Mouse (Mus musculus): ENCODE measurements around the gene Pard6b.

GRCm38 (mm10) chr2:168055910-168056665 is 24.7 kb upstream of the Pard6b start:
- TF ChIP-seq EP300 (IDR thresholded peaks at IDR 0.05; ENCODE audit: low read length): no peak
- no peak for TF ChIP-seq MYC (IDR thresholded peaks at IDR 0.05; ENCODE audit: low read depth, low read length)
- TF ChIP-seq CHD1 (IDR thresholded peaks at IDR 0.05; ENCODE audit: low read depth, low read length): no peak
- TF ChIP-seq CTCF (conservative IDR thresholded peaks at IDR 0.05 in 1 of 2, IDR thresholded peaks at IDR 0.05 in 1 of 2; ENCODE audit: low read depth in 2 of 2, low read length in 2 of 2): no peak
- no peak for TF ChIP-seq JUN (IDR thresholded peaks at IDR 0.05; ENCODE audit: insufficient read depth, low read depth, low read length)
- no peak for TF ChIP-seq USF1 (IDR thresholded peaks at IDR 0.05; ENCODE audit: low read depth, low read length)
- no peak for TF ChIP-seq POLR2A (IDR thresholded peaks at IDR 0.05; ENCODE audit: low read depth, low read length)
- no peak for TF ChIP-seq UBTF (IDR thresholded peaks at IDR 0.05; ENCODE audit: low read depth, low read length)
- no peak for TF ChIP-seq RCOR1 (conservative IDR thresholded peaks at IDR 0.05; ENCODE audit: low read depth, low read length)
- TF ChIP-seq PAX5 (IDR thresholded peaks at IDR 0.05; ENCODE audit: low read length): no peak
- TF ChIP-seq E2F4 (IDR thresholded peaks at IDR 0.05; ENCODE audit: insufficient replicate concordance, low read depth, low read length): no peak
- no peak for TF ChIP-seq USF2 (conservative IDR thresholded peaks at IDR 0.05; ENCODE audit: low read depth, low read length)
- no peak for TF ChIP-seq ZKSCAN1 (IDR thresholded peaks at IDR 0.05; ENCODE audit: borderline replicate concordance, low read depth, low read length)
- TF ChIP-seq CHD2 (IDR thresholded peaks at IDR 0.05; ENCODE audit: low read length): no peak

All from CH12.LX (cell line).